Mouse (Mus musculus): ENCODE results near the gene Iglon5. TPM values are rescaled to one million over a fixed set of nuclear protein-coding genes. Genes with fewer than 3 reads are reported as not detected.

The Iglon5 gene
- polyA plus RNA-seq, 1 experiment from 2014 or later: not detected

DNA sequence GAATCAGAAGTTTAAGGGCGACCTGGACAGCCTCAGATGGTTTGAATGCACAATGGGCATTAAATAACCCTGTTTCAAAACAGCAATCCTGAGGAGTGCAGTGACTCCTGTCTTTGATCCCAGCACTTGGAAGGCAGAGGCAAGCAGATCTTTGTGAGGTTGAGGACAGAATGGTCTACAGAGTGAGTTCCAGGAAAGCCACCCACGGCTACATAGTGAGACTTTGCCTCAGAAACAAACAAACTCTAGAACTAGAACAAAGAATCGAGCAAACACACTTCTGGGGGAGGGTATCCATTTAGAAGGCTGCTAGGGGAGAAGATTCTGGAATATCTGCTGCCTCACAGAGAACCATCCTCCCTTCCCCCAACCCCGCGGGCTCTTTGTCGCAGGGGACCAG is 49.4 kb downstream of the Iglon5 start, which contains the start of gene Cldnd2:
Gene Cldnd2, plus strand, starts transcription at position 301 of the 400 bp plus-strand sequence.
- DNase-seq (ENCODE audit: low spot score): no peak
- ATAC-seq: no peak
- 71% methylated on average over 6 of the region's 6 CpGs for WGBS
- Histone ChIP-seq H3K4me2 (replicated peaks; ENCODE audit: low read depth, low read length) (no peak within 1 kb of the TSS), H3K9ac (replicated peaks; ENCODE audit: low read depth) (no peak within 1 kb of the TSS), H3K4me3 (ENCODE audit: low read depth, low read length) (no peak within 1 kb of the TSS), H3K27me3 (replicated peaks; ENCODE audit: insufficient read depth, low read length) (no peaks in the 10 kb centered on the region), H3K36me3 (ENCODE audit: insufficient read depth, low read length) (no peaks in the 10 kb centered on the region), H3K4me1 (ENCODE audit: insufficient read depth, low read depth, low read length) (peaks cover 13% of the 10 kb centered on the region; the same call in 1 of the 2 replicates), H3K27ac (ENCODE audit: low read length) (no peak within 1 kb of the TSS), H3K9me3 (ENCODE audit: low read length) (no peaks in the 10 kb centered on the region)
- TF ChIP-seq EP300 (IDR thresholded peaks at IDR 0.05): no peak
- no peak for TF ChIP-seq CTCF (IDR thresholded peaks at IDR 0.05)

DNA sequence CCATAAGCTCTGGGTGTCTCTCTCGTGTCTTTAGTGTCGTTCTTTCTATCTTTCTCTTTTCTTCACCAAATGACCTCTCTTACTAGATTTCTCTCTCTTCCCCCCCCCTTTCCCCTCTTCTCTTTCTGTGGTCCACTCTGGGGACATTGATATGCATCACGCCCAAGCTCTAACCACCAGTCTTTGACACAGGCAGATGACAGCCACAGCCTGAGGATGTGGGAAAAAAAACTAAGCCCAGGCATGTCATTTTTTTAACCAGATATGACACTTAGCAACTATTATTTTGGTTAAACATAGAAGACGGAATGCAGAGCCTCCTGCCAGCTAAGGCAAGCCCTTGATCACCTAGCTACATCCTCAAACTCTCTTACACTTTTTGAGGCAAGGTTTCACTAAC is 51.3 kb downstream of the Iglon5 start:
- TF ChIP-seq EP300 (IDR thresholded peaks at IDR 0.05) (no peak), CTCF (IDR thresholded peaks at IDR 0.05) (no peak)
- H3K9me3 ChIP-seq (ENCODE audit: low read length): no peaks in the 10 kb centered on the region
- H3K27me3 ChIP-seq (replicated peaks; ENCODE audit: insufficient read depth, low read length): no peaks in the 10 kb centered on the region
- no peak overlapping the region for H3K4me2 ChIP-seq (replicated peaks; ENCODE audit: low read depth, low read length)
- ATAC-seq: no peak
- no peak overlapping the region for H3K27ac ChIP-seq (ENCODE audit: low read length)
- peaks cover 7% of the 10 kb centered on the region; the same call in 1 of the 2 replicates for H3K4me1 ChIP-seq (ENCODE audit: insufficient read depth, low read depth, low read length)
- WGBS: 58% methylated on average over 4 of the region's 4 CpGs
- H3K4me3 ChIP-seq (ENCODE audit: low read depth, low read length): no peak overlapping the region
- H3K36me3 ChIP-seq (ENCODE audit: insufficient read depth, low read length): no peaks in the 10 kb centered on the region
- no peak for DNase-seq (ENCODE audit: low spot score)
- H3K9ac ChIP-seq (replicated peaks; ENCODE audit: low read depth): no peak overlapping the region

DNA sequence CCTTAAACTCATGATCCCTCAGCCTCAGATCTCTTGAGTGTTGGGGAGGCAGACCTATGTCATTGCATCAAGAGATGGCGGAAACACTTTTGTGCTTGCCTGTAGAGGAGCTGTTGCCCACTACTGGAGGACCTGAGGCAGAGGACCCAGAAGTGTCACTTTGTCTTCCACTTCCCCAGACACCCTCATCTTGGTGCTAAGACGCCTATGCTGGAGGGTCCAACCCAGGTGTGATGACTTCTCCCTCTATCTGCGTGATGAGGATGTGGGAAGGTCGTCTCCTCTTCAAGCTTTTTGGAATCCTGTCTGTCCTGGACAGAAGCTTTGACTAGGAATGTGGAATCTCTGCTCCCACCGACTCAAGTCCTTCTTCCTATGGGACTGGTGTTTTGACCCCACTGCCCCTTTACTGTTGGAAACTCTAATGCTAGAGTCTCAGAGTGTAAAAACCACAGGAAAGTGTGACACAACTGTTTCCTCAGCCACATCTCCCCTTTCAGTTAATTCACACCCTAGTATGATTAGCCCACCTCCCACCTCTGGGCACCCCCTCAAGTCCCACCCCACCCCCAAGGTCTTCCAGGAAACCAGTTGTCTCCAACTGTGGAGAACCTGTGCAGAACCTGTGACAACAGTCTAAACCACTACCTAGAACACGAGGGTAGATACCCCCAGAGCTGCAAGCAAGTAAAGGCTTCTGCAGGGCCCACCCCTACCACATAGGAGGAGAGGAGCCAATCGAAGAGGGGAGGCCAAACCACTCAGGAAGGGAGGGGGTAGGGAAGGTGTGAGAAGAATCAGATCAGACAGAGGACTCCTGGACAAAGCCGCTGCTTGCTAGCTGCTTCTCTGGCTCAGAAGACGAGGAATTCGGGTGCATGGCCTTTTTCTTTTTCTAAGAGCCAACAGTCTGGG is 53.3 kb downstream of the Iglon5 start, which contains the start of gene Nkg7:
Gene Nkg7, plus strand, starts transcription at position 733 of the 915 bp plus-strand sequence.
- H3K4me2 ChIP-seq (replicated peaks; ENCODE audit: low read depth, low read length): no peak within 1 kb of the TSS
- H3K9me3 ChIP-seq (ENCODE audit: low read length): no peaks in the 10 kb centered on the region
- H3K36me3 ChIP-seq (ENCODE audit: insufficient read depth, low read length): no peaks in the 10 kb centered on the region
- TF ChIP-seq CTCF (IDR thresholded peaks at IDR 0.05) (no peak), EP300 (IDR thresholded peaks at IDR 0.05) (no peak)
- H3K9ac ChIP-seq (replicated peaks; ENCODE audit: low read depth): no peak within 1 kb of the TSS
- no peaks in the 10 kb centered on the region for H3K4me1 ChIP-seq (ENCODE audit: insufficient read depth, low read depth, low read length)
- 65% methylated on average over 10 of the region's 10 CpGs for WGBS
- H3K27me3 ChIP-seq (replicated peaks; ENCODE audit: insufficient read depth, low read length): no peaks in the 10 kb centered on the region
- DNase-seq (ENCODE audit: low spot score) (no peak), ATAC-seq (no peak)
- no peak within 1 kb of the TSS for H3K4me3 ChIP-seq (ENCODE audit: low read depth, low read length)
- H3K27ac ChIP-seq (ENCODE audit: low read length): no peak within 1 kb of the TSS

DNA sequence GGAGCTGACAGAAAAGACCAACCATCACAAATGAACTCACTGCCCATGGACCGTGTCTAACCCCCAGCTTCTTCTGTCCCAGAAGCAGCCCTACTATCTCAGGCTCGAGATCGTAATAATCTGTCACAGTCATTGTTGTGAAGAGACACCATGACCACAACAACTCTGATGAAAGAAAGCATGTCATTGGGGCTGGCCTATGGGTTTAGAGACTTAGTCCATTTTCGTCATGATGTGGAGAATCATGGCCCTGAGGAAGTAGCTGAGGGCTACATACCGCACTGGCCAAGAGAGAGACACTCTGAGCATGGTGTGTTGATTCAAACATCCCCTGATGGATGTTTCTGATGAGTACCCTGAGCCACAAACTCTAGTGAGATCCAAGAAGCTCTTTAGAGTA is 55.2 kb downstream of the Iglon5 start:
- H3K36me3 ChIP-seq (ENCODE audit: insufficient read depth, low read length): no peaks in the 10 kb centered on the region
- no peak overlapping the region for H3K4me2 ChIP-seq (replicated peaks; ENCODE audit: low read depth, low read length)
- 81% methylated on average over 5 of the region's 5 CpGs for WGBS
- H3K9me3 ChIP-seq (ENCODE audit: low read length): no peaks in the 10 kb centered on the region
- H3K9ac ChIP-seq (replicated peaks; ENCODE audit: low read depth): no peak overlapping the region
- H3K27me3 ChIP-seq (replicated peaks; ENCODE audit: insufficient read depth, low read length): no peaks in the 10 kb centered on the region
- no peak overlapping the region for H3K27ac ChIP-seq (ENCODE audit: low read length)
- no peaks in the 10 kb centered on the region for H3K4me1 ChIP-seq (ENCODE audit: insufficient read depth, low read depth, low read length)
- no peak overlapping the region for H3K4me3 ChIP-seq (ENCODE audit: low read depth, low read length)
- DNase-seq (ENCODE audit: low spot score) (no peak), ATAC-seq (no peak)
- no peak for TF ChIP-seq EP300 (IDR thresholded peaks at IDR 0.05)
- no peak for TF ChIP-seq CTCF (IDR thresholded peaks at IDR 0.05)

DNA sequence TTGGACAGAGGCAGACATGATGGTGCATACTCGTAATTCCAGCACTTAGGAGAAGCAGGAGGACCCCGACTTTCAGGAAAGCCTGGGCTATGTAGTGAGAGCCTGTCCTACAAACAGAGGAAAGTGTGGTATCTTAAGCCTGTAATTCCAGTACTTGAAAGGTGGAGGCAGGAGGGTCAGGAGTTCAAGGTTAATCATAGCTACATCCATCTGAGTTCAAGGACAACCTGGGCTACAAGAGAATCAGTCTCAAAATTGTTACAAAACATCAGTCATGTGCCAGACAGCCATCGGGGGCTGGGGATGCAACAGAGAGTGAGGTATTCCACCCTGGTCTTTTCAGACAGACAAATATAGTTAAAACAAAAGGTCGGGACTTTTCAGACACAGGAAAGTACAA is 57.0 kb downstream of the Iglon5 start:
- 69% methylated on average over 4 of the region's 4 CpGs for WGBS
- TF ChIP-seq EP300 (IDR thresholded peaks at IDR 0.05) (no peak), CTCF (IDR thresholded peaks at IDR 0.05) (no peak)
- no peak overlapping the region for H3K4me3 ChIP-seq (ENCODE audit: low read depth, low read length)
- DNase-seq (ENCODE audit: low spot score) (no peak), ATAC-seq (no peak)
- no peak overlapping the region for H3K27ac ChIP-seq (ENCODE audit: low read length)
- no peaks in the 10 kb centered on the region for H3K4me1 ChIP-seq (ENCODE audit: insufficient read depth, low read depth, low read length)
- no peaks in the 10 kb centered on the region for H3K27me3 ChIP-seq (replicated peaks; ENCODE audit: insufficient read depth, low read length)
- no peaks in the 10 kb centered on the region for H3K9me3 ChIP-seq (ENCODE audit: low read length)
- H3K4me2 ChIP-seq (replicated peaks; ENCODE audit: low read depth, low read length): no peak overlapping the region
- no peak overlapping the region for H3K9ac ChIP-seq (replicated peaks; ENCODE audit: low read depth)
- no peaks in the 10 kb centered on the region for H3K36me3 ChIP-seq (ENCODE audit: insufficient read depth, low read length)

DNA sequence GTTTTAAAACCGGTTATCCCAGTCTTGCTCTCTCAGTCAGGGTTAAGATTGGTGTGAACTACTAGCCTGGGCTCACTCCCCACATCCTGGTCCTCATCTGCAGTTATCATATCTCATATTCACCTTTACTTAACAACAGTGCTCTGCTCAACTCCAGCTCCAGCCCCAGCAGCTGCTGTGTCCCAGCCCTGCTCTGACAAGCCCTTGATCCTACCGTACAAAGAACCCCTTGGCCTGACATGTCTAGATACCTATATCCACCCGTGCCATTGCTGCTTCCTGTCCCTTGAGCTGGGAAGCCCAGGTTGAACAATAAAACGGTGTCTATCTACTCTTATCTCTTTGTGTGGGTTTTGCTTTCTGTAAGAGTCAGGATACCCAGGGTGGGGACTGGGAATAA is 60.4 kb downstream of the Iglon5 start:
- ATAC-seq (no peak), DNase-seq (ENCODE audit: low spot score) (no peak)
- TF ChIP-seq EP300 (IDR thresholded peaks at IDR 0.05) (no peak), CTCF (IDR thresholded peaks at IDR 0.05) (no peak)
- H3K36me3 ChIP-seq (ENCODE audit: insufficient read depth, low read length): no peaks in the 10 kb centered on the region
- H3K4me3 ChIP-seq (ENCODE audit: low read depth, low read length): no peak overlapping the region
- H3K27ac ChIP-seq (ENCODE audit: low read length): no peak overlapping the region
- H3K27me3 ChIP-seq (replicated peaks; ENCODE audit: insufficient read depth, low read length): no peaks in the 10 kb centered on the region
- no peak overlapping the region for H3K9ac ChIP-seq (replicated peaks; ENCODE audit: low read depth)
- no peaks in the 10 kb centered on the region for H3K9me3 ChIP-seq (ENCODE audit: low read length)
- WGBS: 49% methylated on average over 4 of the region's 4 CpGs
- H3K4me1 ChIP-seq (ENCODE audit: insufficient read depth, low read depth, low read length): no peaks in the 10 kb centered on the region
- H3K4me2 ChIP-seq (replicated peaks; ENCODE audit: low read depth, low read length): no peak overlapping the region
